Mouse (Mus musculus): Measurements from ENCODE around the gene Gja10.

The Gja10 gene

GRCm38 (mm10) chr4:32602660-32603059 is at the start of gene Gja10:
TSS of gene Gja10 (minus strand) at chr4:32602760.
- ChIA-PET CTCF (no interaction called here), POLR2A (no interaction called here)

GRCm38 (mm10) chr4:32651669-32652068 is 49.1 kb upstream of the Gja10 start:
- ChIA-PET POLR2A (interaction anchor here in 2 of 4 experiments (1.0 to 2.5 kb wide), 9 partner anchors 9 to 97 kb away, joined by 3 to 10 read pairs (median 4); partner anchors contain the start of gene Casp8ap2 (in 2 of the 2)), CTCF (no interaction called here)

- ChIA-PET CTCF (no interaction called here), POLR2A (interaction anchor here in 1 of 4 experiments (0.6 kb wide), 1 partner anchor 101 kb away, joined by 3 read pairs; no protein-coding TSS in a partner anchor)
Observed at GRCm38 (mm10) chr4:32621637-32622036, 19.1 kb upstream of the Gja10 start.

GRCm38 (mm10) chr4:32615034-32615881 is 12.7 kb upstream of the Gja10 start, which contains the start of gene Casp8ap2:
TSS of gene Casp8ap2 (plus strand) at chr4:32615451.
- ChIA-PET POLR2A (interaction anchor here in 3 of 4 experiments (0.5 to 4.8 kb wide), 71 partner anchors 9 to 959 kb away, joined by 3 to 50 read pairs (median 4); partner anchors contain the start of genes Lyrm2 (in 3 of the 3), Mdn1 (in 3 of the 3) and Rngtt (in 2 of the 3)), CTCF (interaction anchor here (0.6 to 1.8 kb wide), 7 partner anchors 28 to 129 kb away, joined by 3 to 9 read pairs (median 4); partner anchors contain the start of gene Mdn1 (in 1 of the 4))

GRCm38 (mm10) chr4:32601135-32601534 is 1.4 kb downstream of the Gja10 start:
- ChIA-PET POLR2A (interaction anchor here (0.6 to 1.5 kb wide), 5 partner anchors 15 to 602 kb away, joined by 3 to 12 read pairs (median 4); partner anchors contain the start of gene Casp8ap2 (in 2 of the 4)), CTCF (interaction anchor here in 3 of 4 experiments (0.6 to 1.7 kb wide), 4 partner anchors 14 to 420 kb away, joined by 3 to 7 read pairs (median 6); no protein-coding TSS in a partner anchor)

- ChIA-PET CTCF (interaction anchor here in 3 of 4 experiments (0.6 to 0.7 kb wide), 3 partner anchors 25 to 561 kb away, joined by 3 read pairs; no protein-coding TSS in a partner anchor), POLR2A (interaction anchor here in 2 of 4 experiments (0.5 to 1.1 kb wide), 2 partner anchors 27 to 77 kb away, joined by 3 to 5 read pairs; partner anchors contain the start of gene Casp8ap2 (in 1 of the 2))
Observed at GRCm38 (mm10) chr4:32588237-32588636, 14.3 kb downstream of the Gja10 start.

- ChIA-PET POLR2A (interaction anchor here in 2 of 4 experiments (0.9 to 1.8 kb wide), 7 partner anchors 9 to 705 kb away, joined by 3 to 6 read pairs (median 3); partner anchors contain the start of gene Casp8ap2 (in 1 of the 2)), CTCF (interaction anchor here (0.6 to 2.0 kb wide), 26 partner anchors 10 to 560 kb away, joined by 3 to 18 read pairs (median 6); partner anchors contain the start of gene Casp8ap2 (in 1 of the 4))
Observed at GRCm38 (mm10) chr4:32587543-32587942, 15.0 kb downstream of the Gja10 start.

GRCm38 (mm10) chr4:32586596-32586995 is 16.0 kb downstream of the Gja10 start:
- ChIA-PET POLR2A (interaction anchor here in 3 of 4 experiments (0.5 to 1.8 kb wide), 20 partner anchors 10 to 706 kb away, joined by 3 to 8 read pairs (median 3); partner anchors contain the start of genes Casp8ap2 (in 2 of the 3), Ankrd6 (in 1 of the 3), Lyrm2 (in 1 of the 3) and Mdn1 (in 1 of the 3)), CTCF (interaction anchor here (0.5 to 2.0 kb wide), 75 partner anchors 8 to 706 kb away, joined by 3 to 18 read pairs (median 4); partner anchors contain the start of genes Casp8ap2 (in 3 of the 4), Ankrd6 (in 1 of the 4), Lyrm2 (in 1 of the 4) and Ube2j1 (in 1 of the 4))

- CTCF ChIA-PET, result interaction anchor here in 2 of 4 experiments (0.6 to 1.0 kb wide), 2 partner anchors 365 to 540 kb away, joined by 3 read pairs; no protein-coding TSS in a partner anchor
Observed at GRCm38 (mm10) chr4:32584181-32584580, 18.4 kb downstream of the Gja10 start.

GRCm38 (mm10) chr4:32579850-32580249 is 22.7 kb downstream of the Gja10 start:
- CTCF ChIA-PET, result interaction anchor here in 2 of 4 experiments (1.2 to 2.1 kb wide), 2 partner anchors 8 to 18 kb away, joined by 3 to 8 read pairs; no protein-coding TSS in a partner anchor
- POLR2A ChIA-PET, result no interaction called here

More at GRCm38 (mm10) chr4:32584181-32584580, 18.4 kb downstream of the Gja10 start:
- POLR2A ChIA-PET, result interaction anchor here in 1 of 4 experiments (0.6 kb wide), 1 partner anchor 527 kb away, joined by 3 read pairs; no protein-coding TSS in a partner anchor

GRCm38 (mm10) chr4:32575165-32575564 is 27.4 kb downstream of the Gja10 start:
- POLR2A ChIA-PET, result no interaction called here
- CTCF ChIA-PET, result interaction anchor here in 1 of 4 experiments (1.0 to 2.5 kb wide), 4 partner anchors 11 to 522 kb away, joined by 3 to 10 read pairs (median 4); no protein-coding TSS in a partner anchor

- CTCF ChIA-PET, result interaction anchor here in 3 of 4 experiments (0.6 to 4.5 kb wide), 8 partner anchors 12 to 522 kb away, joined by 3 to 37 read pairs (median 4); no protein-coding TSS in a partner anchor
- POLR2A ChIA-PET, result interaction anchor here in 1 of 4 experiments (0.6 kb wide), 1 partner anchor 440 kb away, joined by 5 read pairs; no protein-coding TSS in a partner anchor
Observed at GRCm38 (mm10) chr4:32574604-32575003, 28.0 kb downstream of the Gja10 start.

- ChIA-PET POLR2A (interaction anchor here in 1 of 4 experiments (0.6 to 0.7 kb wide), 2 partner anchors 20 to 234 kb away, joined by 3 to 5 read pairs; no protein-coding TSS in a partner anchor), CTCF (interaction anchor here in 2 of 4 experiments (0.6 to 4.5 kb wide), 2 partner anchors 12 to 746 kb away, joined by 3 to 37 read pairs; no protein-coding TSS in a partner anchor)
Observed at GRCm38 (mm10) chr4:32573586-32573985, 29.0 kb downstream of the Gja10 start.

- ChIA-PET CTCF (interaction anchor here (0.6 to 4.5 kb wide), 27 partner anchors 9 to 776 kb away, joined by 3 to 37 read pairs (median 5); no protein-coding TSS in a partner anchor), POLR2A (interaction anchor here in 3 of 4 experiments (0.6 to 1.4 kb wide), 6 partner anchors 10 to 530 kb away, joined by 3 to 5 read pairs (median 3); no protein-coding TSS in a partner anchor)
Observed at GRCm38 (mm10) chr4:32572118-32572517, 30.4 kb downstream of the Gja10 start.

- ChIA-PET CTCF (interaction anchor here in 3 of 4 experiments (1.8 to 4.5 kb wide), 4 partner anchors 10 to 514 kb away, joined by 7 to 37 read pairs (median 16); no protein-coding TSS in a partner anchor), POLR2A (interaction anchor here in 1 of 4 experiments (0.8 to 1.4 kb wide), 2 partner anchors 514 to 529 kb away, joined by 3 to 5 read pairs; no protein-coding TSS in a partner anchor)
Observed at GRCm38 (mm10) chr4:32571441-32571840, 31.1 kb downstream of the Gja10 start.

- ChIA-PET CTCF (interaction anchor here in 3 of 4 experiments (0.6 to 4.5 kb wide), 6 partner anchors 9 to 514 kb away, joined by 3 to 37 read pairs (median 9); no protein-coding TSS in a partner anchor), POLR2A (no interaction called here)
Observed at GRCm38 (mm10) chr4:32570939-32571317, 31.6 kb downstream of the Gja10 start.

Measured in embryonic stem cell, embryonic (primary cell).